Mouse (Mus musculus): ENCODE measurements around the gene Itgb6.

- TF ChIP-seq CTCF (IDR thresholded peaks at IDR 0.05; ENCODE audit: insufficient read depth, low read length) (no peak), POLR2A (IDR thresholded peaks at IDR 0.05; ENCODE audit: borderline replicate concordance, extremely low read depth, low read depth, low read length) (no peak)
Observed at GRCm38 (mm10) chr2:60600863-60601262, 121.6 kb downstream of the Itgb6 start.
